Mouse (Mus musculus) layer of hippocampus, postnatal 10 days (tissue): ENCODE measurements at regions not wholly inside any gene's neighbourhood (a gene's known extent, or its start where the extent isn't known, plus 50 kb on each side); places are given as distances from the start of the nearest gene placed in this dataset.
A peak's percentile ranks its signal among the peaks of the same experiment; 100 is the strongest.

Experiments
- DNase-seq, 2 experiments: peaks; one replicate each; pipeline ENCODE4 v3.0.0; 2021; ENCODE audit warnings: low spot score in 2 of 2

- no peak for DNase-seq
Measured at GRCm38 (mm10) chr13:25594629-25595028, 324.3 kb upstream of the Nrsn1 start.

- no peak for DNase-seq
Measured at GRCm38 (mm10) chr13:25570641-25571040, 300.3 kb upstream of the Nrsn1 start.

GRCm38 (mm10) chr13:25562746-25563145 lies 292.4 kb upstream of the Nrsn1 start:
- DNase-seq = peak; percentile 36 to 57

GRCm38 (mm10) chr13:25560339-25560738 lies 290.0 kb upstream of the Nrsn1 start:
- DNase-seq = no peak

- DNase-seq = no peak
Measured at GRCm38 (mm10) chr13:25554962-25555361, 284.7 kb upstream of the Nrsn1 start.

GRCm38 (mm10) chr13:25548551-25548950 lies 278.2 kb upstream of the Nrsn1 start:
- no peak for DNase-seq

- no peak for DNase-seq
Measured at GRCm38 (mm10) chr13:25547150-25548145, 277.1 kb upstream of the Nrsn1 start.

- no peak for DNase-seq
Measured at GRCm38 (mm10) chr13:25524094-25524493, 253.8 kb upstream of the Nrsn1 start.

GRCm38 (mm10) chr13:25507355-25507754 lies 237.1 kb upstream of the Nrsn1 start:
- DNase-seq = no peak

- DNase-seq = no peak
Measured at GRCm38 (mm10) chr13:25494492-25495034, 224.3 kb upstream of the Nrsn1 start.

GRCm38 (mm10) chr13:25490036-25490435 lies 219.7 kb upstream of the Nrsn1 start:
- peak in 1 of 2 experiments; percentile 14 for DNase-seq

GRCm38 (mm10) chr13:25483309-25483708 lies 213.0 kb upstream of the Nrsn1 start:
- DNase-seq = no peak

GRCm38 (mm10) chr13:25451917-25452316 lies 181.6 kb upstream of the Nrsn1 start:
- no peak for DNase-seq

GRCm38 (mm10) chr13:25451357-25451861 lies 181.1 kb upstream of the Nrsn1 start:
- DNase-seq = no peak

- DNase-seq = no peak
Measured at GRCm38 (mm10) chr13:25429701-25430418, 159.6 kb upstream of the Nrsn1 start.

GRCm38 (mm10) chr13:25403182-25403795 lies 133.0 kb upstream of the Nrsn1 start:
- no peak for DNase-seq

GRCm38 (mm10) chr13:25402691-25403090 lies 132.4 kb upstream of the Nrsn1 start:
- DNase-seq = no peak

GRCm38 (mm10) chr13:25401936-25402504 lies 131.7 kb upstream of the Nrsn1 start:
- no peak for DNase-seq

- no peak for DNase-seq
Measured at GRCm38 (mm10) chr13:25392770-25393290, 122.5 kb upstream of the Nrsn1 start.

- no peak for DNase-seq
Measured at GRCm38 (mm10) chr13:25362627-25362967, 92.3 kb upstream of the Nrsn1 start.
